Mouse (Mus musculus): ENCODE data around the gene Dnah2. TPM values are rescaled to one million over a fixed set of nuclear protein-coding genes. Genes with fewer than 3 reads are reported as not detected.

Dnah2 gene
- polyA plus RNA-seq, 1 experiment from 2014 or later, result 2.7 TPM

- Histone ChIP-seq H3K4me2 (replicated peaks) (no peak overlapping the region), H3K36me3 (no peaks in the 10 kb centered on the region), H3K4me1 (peaks cover 8% of the 10 kb centered on the region), H3K4me3 (no peak overlapping the region), H3K9me3 (no peaks in the 10 kb centered on the region), H3K27me3 (no peaks in the 10 kb centered on the region), H3K9ac (replicated peaks) (no peak overlapping the region), H3K27ac (replicated peaks) (no peak overlapping the region)
- WGBS, result 90% methylated on average over 9 of the region's 9 CpGs
- ATAC-seq (replicated peaks), result no peak
These were observed 27.3 kb downstream of the Dnah2 start for GRCm38 (mm10) chr11:69521526-69522149.

- H3K4me2 ChIP-seq (replicated peaks), result no peak overlapping the region
- no peaks in the 10 kb centered on the region for H3K27me3 ChIP-seq
- no peaks in the 10 kb centered on the region for H3K4me1 ChIP-seq
- no peaks in the 10 kb centered on the region for H3K36me3 ChIP-seq
- no peak overlapping the region for H3K4me3 ChIP-seq
- H3K9me3 ChIP-seq, result no peaks in the 10 kb centered on the region
- 63% methylated on average over 4 of the region's 4 CpGs for WGBS
- H3K27ac ChIP-seq (replicated peaks), result no peak overlapping the region
- ATAC-seq (replicated peaks), result no peak
- no peak overlapping the region for H3K9ac ChIP-seq (replicated peaks)
These were observed 28.9 kb downstream of the Dnah2 start for GRCm38 (mm10) chr11:69519976-69520375.

- no peak overlapping the region for H3K9ac ChIP-seq (replicated peaks)
- H3K9me3 ChIP-seq, result no peaks in the 10 kb centered on the region
- H3K4me3 ChIP-seq, result no peak overlapping the region
- ATAC-seq (replicated peaks), result no peak
- no peak overlapping the region for H3K27ac ChIP-seq (replicated peaks)
- no peaks in the 10 kb centered on the region for H3K27me3 ChIP-seq
- WGBS, result 88% methylated on average over 3 of the region's 3 CpGs
- no peak overlapping the region for H3K4me2 ChIP-seq (replicated peaks)
- no peaks in the 10 kb centered on the region for H3K4me1 ChIP-seq
- no peaks in the 10 kb centered on the region for H3K36me3 ChIP-seq
These were observed 32.2 kb downstream of the Dnah2 start for GRCm38 (mm10) chr11:69516661-69517060.

GRCm38 (mm10) chr11:69516151-69516640, 32.7 kb downstream of the Dnah2 start:
- Histone ChIP-seq H3K27ac (replicated peaks) (no peak overlapping the region), H3K27me3 (no peaks in the 10 kb centered on the region), H3K4me1 (no peaks in the 10 kb centered on the region), H3K4me2 (replicated peaks) (no peak overlapping the region), H3K9ac (replicated peaks) (no peak overlapping the region), H3K36me3 (no peaks in the 10 kb centered on the region), H3K9me3 (no peaks in the 10 kb centered on the region), H3K4me3 (no peak overlapping the region)
- no peak for ATAC-seq (replicated peaks)
- WGBS, result 73% methylated on average over 15 of the region's 15 CpGs

- Histone ChIP-seq H3K36me3 (no peaks in the 10 kb centered on the region), H3K9me3 (no peaks in the 10 kb centered on the region), H3K27me3 (no peaks in the 10 kb centered on the region), H3K4me1 (no peaks in the 10 kb centered on the region), H3K9ac (replicated peaks) (no peak overlapping the region), H3K4me2 (replicated peaks) (no peak overlapping the region), H3K27ac (replicated peaks) (no peak overlapping the region), H3K4me3 (no peak overlapping the region)
- 8% methylated on average over 6 of the region's 6 CpGs for WGBS
- peak; percentile 53 for ATAC-seq (replicated peaks)
These were observed 35.1 kb downstream of the Dnah2 start for GRCm38 (mm10) chr11:69513840-69514239.

- Histone ChIP-seq H3K4me3 (no peak overlapping the region), H3K27me3 (no peaks in the 10 kb centered on the region), H3K4me2 (replicated peaks) (no peak overlapping the region), H3K9me3 (no peaks in the 10 kb centered on the region), H3K36me3 (no peaks in the 10 kb centered on the region), H3K4me1 (no peaks in the 10 kb centered on the region), H3K9ac (replicated peaks) (no peak overlapping the region), H3K27ac (replicated peaks) (no peak overlapping the region)
- no peak for ATAC-seq (replicated peaks)
- WGBS, result 62% methylated on average over 7 of the region's 7 CpGs
These were observed 38.0 kb downstream of the Dnah2 start for GRCm38 (mm10) chr11:69510796-69511496.

- no peak overlapping the region for H3K4me2 ChIP-seq (replicated peaks)
- WGBS, result 60% methylated on average over 4 of the region's 4 CpGs
- H3K9ac ChIP-seq (replicated peaks), result no peak overlapping the region
These were observed 45.0 kb downstream of the Dnah2 start for GRCm38 (mm10) chr11:69503863-69504280.

GRCm38 (mm10) chr11:69501555-69501954, 47.4 kb downstream of the Dnah2 start:
- ATAC-seq (replicated peaks), result no peak
- H3K27me3 ChIP-seq, result no peaks in the 10 kb centered on the region
- no peak overlapping the region for H3K9ac ChIP-seq (replicated peaks)
- no peak overlapping the region for H3K4me3 ChIP-seq
- no peaks in the 10 kb centered on the region for H3K36me3 ChIP-seq
- WGBS, result 55% methylated on average over 9 of the region's 9 CpGs
- H3K27ac ChIP-seq (replicated peaks), result no peak overlapping the region
- H3K4me1 ChIP-seq, result no peaks in the 10 kb centered on the region
- no peaks in the 10 kb centered on the region for H3K9me3 ChIP-seq
- no peak overlapping the region for H3K4me2 ChIP-seq (replicated peaks)

More at GRCm38 (mm10) chr11:69503863-69504280, 45.0 kb downstream of the Dnah2 start:
- no peaks in the 10 kb centered on the region for H3K4me1 ChIP-seq
- H3K9me3 ChIP-seq, result no peaks in the 10 kb centered on the region
- H3K27ac ChIP-seq (replicated peaks), result no peak overlapping the region
- no peaks in the 10 kb centered on the region for H3K36me3 ChIP-seq
- no peak for ATAC-seq (replicated peaks)
- no peak overlapping the region for H3K4me3 ChIP-seq
- H3K27me3 ChIP-seq, result no peaks in the 10 kb centered on the region

GRCm38 (mm10) chr11:69499140-69499539, 49.8 kb downstream of the Dnah2 start:
- H3K4me3 ChIP-seq, result no peak overlapping the region
- no peak overlapping the region for H3K4me2 ChIP-seq (replicated peaks)
- no peaks in the 10 kb centered on the region for H3K4me1 ChIP-seq
- no peak overlapping the region for H3K27ac ChIP-seq (replicated peaks)
- no peak for ATAC-seq (replicated peaks)
- H3K27me3 ChIP-seq, result no peaks in the 10 kb centered on the region
- no peaks in the 10 kb centered on the region for H3K36me3 ChIP-seq
- no peaks in the 10 kb centered on the region for H3K9me3 ChIP-seq
- H3K9ac ChIP-seq (replicated peaks), result no peak overlapping the region
- 83% methylated on average over 11 of the region's 11 CpGs for WGBS

- H3K27me3 ChIP-seq, result no peaks in the 10 kb centered on the region
- ATAC-seq (replicated peaks), result no peak
These were observed 57.2 kb downstream of the Dnah2 start for GRCm38 (mm10) chr11:69491711-69492110.

GRCm38 (mm10) chr11:69490898-69491297, 58.0 kb downstream of the Dnah2 start:
- H3K4me3 ChIP-seq, result no peak overlapping the region
- H3K27me3 ChIP-seq, result no peaks in the 10 kb centered on the region
- no peaks in the 10 kb centered on the region for H3K4me1 ChIP-seq
- WGBS, result 82% methylated on average over 2 of the region's 2 CpGs
- no peak overlapping the region for H3K27ac ChIP-seq (replicated peaks)
- H3K9me3 ChIP-seq, result no peaks in the 10 kb centered on the region
- H3K4me2 ChIP-seq (replicated peaks), result no peak overlapping the region
- H3K9ac ChIP-seq (replicated peaks), result no peak overlapping the region
- no peaks in the 10 kb centered on the region for H3K36me3 ChIP-seq
- ATAC-seq (replicated peaks), result no peak

More at GRCm38 (mm10) chr11:69491711-69492110, 57.2 kb downstream of the Dnah2 start:
- Histone ChIP-seq H3K36me3 (no peaks in the 10 kb centered on the region), H3K4me1 (no peaks in the 10 kb centered on the region), H3K4me3 (no peak overlapping the region), H3K9me3 (no peaks in the 10 kb centered on the region), H3K9ac (replicated peaks) (no peak overlapping the region), H3K27ac (replicated peaks) (no peak overlapping the region), H3K4me2 (replicated peaks) (no peak overlapping the region)
- WGBS, result 88% methylated on average over 6 of the region's 7 CpGs

GRCm38 (mm10) chr11:69487474-69487873, 61.4 kb downstream of the Dnah2 start:
- Histone ChIP-seq H3K9ac (replicated peaks) (no peak overlapping the region), H3K27ac (replicated peaks) (no peak overlapping the region), H3K27me3 (no peaks in the 10 kb centered on the region), H3K9me3 (no peaks in the 10 kb centered on the region), H3K4me2 (replicated peaks) (no peak overlapping the region), H3K36me3 (no peaks in the 10 kb centered on the region), H3K4me1 (no peaks in the 10 kb centered on the region), H3K4me3 (no peak overlapping the region)
- no peak for ATAC-seq (replicated peaks)
- 73% methylated on average over 2 of the region's 2 CpGs for WGBS
